21 mouse cellular contexts compared by ENCODE assay signal in the genomic region with DNA sequence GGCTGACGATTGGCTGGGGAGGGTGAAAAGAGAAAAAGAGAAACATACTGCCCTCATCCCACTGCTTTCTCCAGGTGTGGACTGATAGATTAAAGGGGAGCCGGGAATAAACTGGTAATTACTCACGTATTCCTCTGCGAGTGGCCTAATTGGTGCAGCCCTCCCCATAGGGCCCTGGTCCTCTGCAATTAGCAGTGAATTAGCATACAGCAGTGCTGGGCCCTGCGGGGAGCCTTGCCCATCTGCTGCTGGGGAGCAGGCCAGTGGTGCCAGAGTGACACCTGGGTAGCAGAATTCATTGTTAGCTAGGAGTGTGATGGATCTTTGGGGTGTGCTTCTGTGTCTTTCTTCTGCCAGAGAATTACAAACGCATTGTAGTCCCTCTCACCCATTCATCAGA.
DNase-seq lines count a peak whose midpoint lies in the region; ATAC-seq and TF ChIP-seq lines count a peak whose summit lies in the region.
"Had no signal": no experiment of that assay in that cellular context is flagged by ENCODE, and none has a peak within 500 bp of the region (broad histone marks: within the 10 kb centered on the region; RNA-seq: fewer than 3 reads in every experiment).

No protein-coding gene starts in this region.

- H3K27ac ChIP-seq in midbrain, embryonic 11.5 days (ENCODE audit: low read depth, low read length): no peak overlapping the region
- no peak overlapping the region for H3K27ac ChIP-seq in midbrain, embryonic 16.5 days (ENCODE audit: low read length)
- H3K27ac ChIP-seq in forebrain, embryonic 14.5 days (ENCODE audit: low read depth, low read length): 0 out of 2 replicates have a peak overlapping the region, but pooled peaks have one; percentile 21
- peak overlapping the region; percentile 12; the same call in 1 of the 2 replicates for H3K27ac ChIP-seq in hindbrain, embryonic 15.5 days (replicated peaks)
- peak overlapping the region; percentile 90 for H3K27ac ChIP-seq in neural tube, embryonic 13.5 days (replicated peaks)
- no peak overlapping the region for H3K27ac ChIP-seq in heart, adult 2 months
- H3K27ac ChIP-seq: heart, embryonic 13.5 days; kidney, postnatal 0 days; layer of hippocampus, adult 2 months; limb, embryonic 12.5 days; liver, embryonic 13.5 days; stomach, postnatal 0 days had no signal

- H3K4me1 ChIP-seq in midbrain, embryonic 11.5 days (ENCODE audit: control insufficient read depth, insufficient read depth, low read length): peaks cover 10% of the 10 kb centered on the region
- H3K4me1 ChIP-seq in midbrain, embryonic 16.5 days (ENCODE audit: control insufficient read depth, insufficient read depth, low read length): peaks cover 17% of the 10 kb centered on the region
- peaks cover 19% of the 10 kb centered on the region for H3K4me1 ChIP-seq in forebrain, embryonic 14.5 days (ENCODE audit: control insufficient read depth, insufficient read depth, low read length)
- H3K4me1 ChIP-seq in hindbrain, embryonic 15.5 days (replicated peaks): peaks cover 59% of the 10 kb centered on the region
- H3K4me1 ChIP-seq in neural tube, embryonic 13.5 days (replicated peaks): peaks cover 83% of the 10 kb centered on the region
- peaks cover 24% of the 10 kb centered on the region for H3K4me1 ChIP-seq in heart, adult 2 months (ENCODE audit: control insufficient read depth, insufficient read depth, low read length)

- no peaks in the 10 kb centered on the region for H3K9me3 ChIP-seq in midbrain, embryonic 11.5 days (ENCODE audit: control insufficient read depth, low read length)
- H3K9me3 ChIP-seq in midbrain, embryonic 16.5 days (replicated peaks; ENCODE audit: control insufficient read depth, low read length, poor library complexity, severe bottlenecking): no peaks in the 10 kb centered on the region; the same call in 1 of the 2 replicates
- no peaks in the 10 kb centered on the region for H3K9me3 ChIP-seq in forebrain, embryonic 14.5 days (replicated peaks; ENCODE audit: control insufficient read depth, low read length)
- no peaks in the 10 kb centered on the region for H3K9me3 ChIP-seq in hindbrain, embryonic 15.5 days
- H3K9me3 ChIP-seq in neural tube, embryonic 13.5 days: no peaks in the 10 kb centered on the region
- H3K9me3 ChIP-seq: heart, embryonic 13.5 days; limb, embryonic 12.5 days; liver, embryonic 13.5 days had no signal

- no peak for TF ChIP-seq POLR2A in heart, adult 2 months (IDR thresholded peaks at IDR 0.05; ENCODE audit: insufficient read depth, low read depth, low read length)

- 71% methylated on average over 6 of the region's 6 CpGs for WGBS in midbrain, embryonic 11.5 days
- WGBS in midbrain, embryonic 16.5 days: 31% methylated on average over 6 of the region's 6 CpGs
- 9% methylated on average over 6 of the region's 6 CpGs for whole genome bisulfite sequencing in forebrain, embryonic 14.5 days
- WGBS in hindbrain, embryonic 15.5 days: 18% methylated on average over 6 of the region's 6 CpGs
- WGBS in neural tube, embryonic 13.5 days: 11% methylated on average over 6 of the region's 6 CpGs
- 77% methylated on average over 6 of the region's 6 CpGs for WGBS in heart, adult 2 months

- H3K79me2 ChIP-seq in heart, adult 2 months (replicated peaks; ENCODE audit: control insufficient read depth, insufficient read depth, low read length): peaks cover 8% of the 10 kb centered on the region

- intact Hi-C loops in heart, adult 2 months (cut with DNase I): no loop called here

- no peak overlapping the region for H3K9ac ChIP-seq in midbrain, embryonic 11.5 days (ENCODE audit: low read length)
- H3K9ac ChIP-seq in midbrain, embryonic 16.5 days (ENCODE audit: low read depth, low read length): no peak overlapping the region
- no peak overlapping the region for H3K9ac ChIP-seq in forebrain, embryonic 14.5 days (ENCODE audit: low read length)
- no peak overlapping the region for H3K9ac ChIP-seq in hindbrain, embryonic 15.5 days
- H3K9ac ChIP-seq in neural tube, embryonic 13.5 days: peak overlapping the region; percentile 44; the same call in 1 of the 2 replicates
- H3K9ac ChIP-seq in heart, adult 2 months (ENCODE audit: low read depth, low read length): no peak overlapping the region
- H3K9ac ChIP-seq: heart, embryonic 13.5 days; limb, embryonic 12.5 days; liver, embryonic 13.5 days had no signal

- H3K4me3 ChIP-seq in midbrain, embryonic 11.5 days (ENCODE audit: low read depth, low read length): no peak overlapping the region
- H3K4me3 ChIP-seq in midbrain, embryonic 16.5 days (ENCODE audit: low read depth, low read length): no peak overlapping the region
- no peak overlapping the region for H3K4me3 ChIP-seq in forebrain, embryonic 14.5 days (ENCODE audit: low read depth, low read length)
- no peak overlapping the region for H3K4me3 ChIP-seq in hindbrain, embryonic 15.5 days
- no peak overlapping the region for H3K4me3 ChIP-seq in neural tube, embryonic 13.5 days
- H3K4me3 ChIP-seq in heart, adult 2 months: no peak overlapping the region
- H3K4me3 ChIP-seq: heart, embryonic 13.5 days; layer of hippocampus, adult 2 months; limb, embryonic 12.5 days; liver, embryonic 13.5 days had no signal

- no peak overlapping the region for H3K4me2 ChIP-seq in midbrain, embryonic 11.5 days
- H3K4me2 ChIP-seq in midbrain, embryonic 16.5 days (ENCODE audit: low read length): no peak overlapping the region
- H3K4me2 ChIP-seq in forebrain, embryonic 14.5 days (ENCODE audit: low read length): no peak overlapping the region
- no peak overlapping the region for H3K4me2 ChIP-seq in hindbrain, embryonic 15.5 days
- H3K4me2 ChIP-seq in neural tube, embryonic 13.5 days: no peak overlapping the region
- H3K4me2 ChIP-seq: heart, embryonic 13.5 days; limb, embryonic 12.5 days; liver, embryonic 13.5 days had no signal

- no peaks in the 10 kb centered on the region for H3K36me3 ChIP-seq in midbrain, embryonic 11.5 days (ENCODE audit: control insufficient read depth, insufficient read depth, low read length)
- H3K36me3 ChIP-seq in midbrain, embryonic 16.5 days (ENCODE audit: control insufficient read depth, insufficient read depth, low read length): no peaks in the 10 kb centered on the region
- no peaks in the 10 kb centered on the region for H3K36me3 ChIP-seq in forebrain, embryonic 14.5 days (ENCODE audit: control insufficient read depth, insufficient read depth, low read length)
- H3K36me3 ChIP-seq in hindbrain, embryonic 15.5 days: no peaks in the 10 kb centered on the region
- no peaks in the 10 kb centered on the region for H3K36me3 ChIP-seq in neural tube, embryonic 13.5 days
- H3K36me3 ChIP-seq in heart, adult 2 months (ENCODE audit: control insufficient read depth, insufficient read depth, low read length): no peaks in the 10 kb centered on the region
- H3K36me3 ChIP-seq: heart, embryonic 13.5 days; limb, embryonic 12.5 days; liver, embryonic 13.5 days had no signal

- DNase-seq in midbrain, embryonic 11.5 days (ENCODE audit: low spot score, missing footprints): no peak
- peak; percentile 66 for DNase-seq in forebrain, embryonic 14.5 days (ENCODE audit: low spot score)
- no peak for DNase-seq in ovary, postnatal 36 days (ENCODE audit: low spot score)
- no peak for DNase-seq in urinary bladder, adult 18-20 months (ENCODE audit: low spot score in 2 of 2)
- no peak for DNase-seq in heart, adult 2 months
- DNase-seq: adrenal gland, postnatal 36 days; embryo, embryonic 11 days; heart, postnatal 4 days; kidney, adult 11 months; liver, embryonic 13.5 days; right cerebral cortex, postnatal 25 days; thymus, postnatal 14 days had no signal

- ATAC-seq in midbrain, embryonic 11.5 days (ENCODE audit: low FRiP score): peak; percentile 56; the same call in 1 of the 2 replicates
- no peak for ATAC-seq in midbrain, embryonic 16.5 days
- peak; percentile 81; the same call in 1 of the 2 replicates for ATAC-seq in forebrain, embryonic 14.5 days
- 0 out of 2 replicates have a peak, but pooled peaks have one; percentile 10 for ATAC-seq in hindbrain, embryonic 15.5 days (ENCODE audit: low FRiP score, low read depth)
- ATAC-seq in neural tube, embryonic 13.5 days (ENCODE audit: low read depth): peak; percentile 79
- ATAC-seq: Patski had no signal

- H3K27me3 ChIP-seq in midbrain, embryonic 11.5 days (ENCODE audit: control insufficient read depth, insufficient read depth, low read length): no peaks in the 10 kb centered on the region
- H3K27me3 ChIP-seq in midbrain, embryonic 16.5 days (ENCODE audit: control insufficient read depth, insufficient read depth, low read depth, low read length): no peaks in the 10 kb centered on the region
- no peaks in the 10 kb centered on the region for H3K27me3 ChIP-seq in forebrain, embryonic 14.5 days (replicated peaks; ENCODE audit: control insufficient read depth, insufficient read depth, low read length)
- H3K27me3 ChIP-seq in hindbrain, embryonic 15.5 days: no peaks in the 10 kb centered on the region
- H3K27me3 ChIP-seq in neural tube, embryonic 13.5 days: no peaks in the 10 kb centered on the region
- no peaks in the 10 kb centered on the region for H3K27me3 ChIP-seq in heart, adult 2 months (ENCODE audit: control insufficient read depth, insufficient read depth, low read length)
- H3K27me3 ChIP-seq: heart, embryonic 13.5 days; limb, embryonic 12.5 days; liver, embryonic 13.5 days; Patski had no signal

- no peak for TF ChIP-seq CTCF in heart, adult 2 months (IDR thresholded peaks at IDR 0.05)

- TF ChIP-seq EP300 in heart, adult 2 months (IDR thresholded peaks at IDR 0.05; ENCODE audit: insufficient read depth, low read depth, low read length): no peak

Comparison
In these comparisons a context has a peak if more than half of its experiments do, and no peak if none do; other contexts are left out.
1. H3K27ac ChIP-seq: peak in forebrain, embryonic 14.5 days (single experiment), hindbrain, embryonic 15.5 days (single experiment) and neural tube, embryonic 13.5 days (single experiment); none in midbrain, embryonic 11.5 days (single experiment), midbrain, embryonic 16.5 days (single experiment) and heart, adult 2 months (single experiment).